Mouse (Mus musculus): ENCODE measurements around the gene Stk11ip. TPM values are rescaled to one million over a fixed set of nuclear protein-coding genes. Genes with fewer than 3 reads are reported as not detected.

Stk11ip gene
- polyA plus RNA-seq, 1 experiment from 2014 or later, result 9.1 TPM

- no peaks in the 10 kb centered on the region for H3K27me3 ChIP-seq (ENCODE audit: control insufficient read depth, insufficient read depth, low read length)
- WGBS (ENCODE audit: insufficient replicate concordance), result 50% methylated on average over 5 of the region's 5 CpGs
- H3K4me1 ChIP-seq (ENCODE audit: control insufficient read depth, insufficient read depth, low read length), result peaks cover 7% of the 10 kb centered on the region
- H3K4me3 ChIP-seq (ENCODE audit: low read depth, low read length), result no peak overlapping the region
- no peak overlapping the region for H3K27ac ChIP-seq (ENCODE audit: low read depth, low read length)
- no peak overlapping the region for H3K4me2 ChIP-seq
- no peaks in the 10 kb centered on the region for H3K9me3 ChIP-seq (replicated peaks; ENCODE audit: control insufficient read depth, low read length)
- ATAC-seq (replicated peaks; ENCODE audit: insufficient number of reproducible peaks, low FRiP score, low TSS enrichment), result no peak
- no peaks in the 10 kb centered on the region for H3K36me3 ChIP-seq (ENCODE audit: control insufficient read depth, insufficient read depth, low read length)
- H3K9ac ChIP-seq (ENCODE audit: low read depth, low read length), result no peak overlapping the region
Measured at GRCm38 (mm10) chr1:75564916-75565315, 43.6 kb downstream of the Stk11ip start.

GRCm38 (mm10) chr1:75565616-75566015 is 44.3 kb downstream of the Stk11ip start:
- no peak for ATAC-seq (replicated peaks; ENCODE audit: insufficient number of reproducible peaks, low FRiP score, low TSS enrichment)
- no peak overlapping the region for H3K4me2 ChIP-seq
- H3K4me3 ChIP-seq (ENCODE audit: low read depth, low read length), result no peak overlapping the region
- no peaks in the 10 kb centered on the region for H3K36me3 ChIP-seq (ENCODE audit: control insufficient read depth, insufficient read depth, low read length)
- H3K27me3 ChIP-seq (ENCODE audit: control insufficient read depth, insufficient read depth, low read length), result no peaks in the 10 kb centered on the region
- H3K9ac ChIP-seq (ENCODE audit: low read depth, low read length), result no peak overlapping the region
- 45% methylated on average over 9 of the region's 9 CpGs for WGBS (ENCODE audit: insufficient replicate concordance)
- no peaks in the 10 kb centered on the region for H3K9me3 ChIP-seq (replicated peaks; ENCODE audit: control insufficient read depth, low read length)
- peaks cover 13% of the 10 kb centered on the region for H3K4me1 ChIP-seq (ENCODE audit: control insufficient read depth, insufficient read depth, low read length)
- H3K27ac ChIP-seq (ENCODE audit: low read depth, low read length), result peak overlapping the region; percentile 46; the same call in 1 of the 2 replicates

DNA sequence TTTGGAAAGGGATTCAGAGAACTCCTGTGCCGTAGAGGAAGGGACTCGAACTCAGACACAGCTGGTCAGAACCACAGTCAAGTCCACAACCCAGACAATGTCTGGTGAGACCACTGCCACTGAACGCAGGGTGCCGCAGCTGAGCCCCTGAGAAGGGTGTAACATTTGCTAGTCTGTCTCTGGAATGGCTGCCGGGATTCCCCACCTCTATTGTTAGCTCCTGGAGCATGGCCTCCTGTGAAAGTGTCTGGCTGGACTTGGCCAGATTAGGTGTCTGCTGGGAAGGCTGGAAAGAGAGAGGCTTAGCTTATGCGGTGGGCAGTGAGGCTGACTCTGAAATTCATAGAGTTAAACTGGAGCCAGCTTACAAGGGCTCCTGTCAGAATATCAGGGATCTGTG is 49.1 kb downstream of the Stk11ip start:
- no peak overlapping the region for H3K4me2 ChIP-seq
- no peak for ATAC-seq (replicated peaks; ENCODE audit: insufficient number of reproducible peaks, low FRiP score, low TSS enrichment)
- no peak overlapping the region for H3K4me3 ChIP-seq (ENCODE audit: low read depth, low read length)
- H3K4me1 ChIP-seq (ENCODE audit: control insufficient read depth, insufficient read depth, low read length), result peaks cover 12% of the 10 kb centered on the region
- H3K27me3 ChIP-seq (ENCODE audit: control insufficient read depth, insufficient read depth, low read length), result no peaks in the 10 kb centered on the region
- WGBS (ENCODE audit: insufficient replicate concordance), result 62% methylated on average over 6 of the region's 6 CpGs
- H3K27ac ChIP-seq (ENCODE audit: low read depth, low read length), result peak overlapping the region; percentile 60
- no peaks in the 10 kb centered on the region for H3K36me3 ChIP-seq (ENCODE audit: control insufficient read depth, insufficient read depth, low read length)
- H3K9me3 ChIP-seq (replicated peaks; ENCODE audit: control insufficient read depth, low read length), result no peaks in the 10 kb centered on the region
- no peak overlapping the region for H3K9ac ChIP-seq (ENCODE audit: low read depth, low read length)

- H3K9ac ChIP-seq (ENCODE audit: low read depth, low read length), result no peak overlapping the region
- no peak for ATAC-seq (replicated peaks; ENCODE audit: insufficient number of reproducible peaks, low FRiP score, low TSS enrichment)
- H3K27me3 ChIP-seq (ENCODE audit: control insufficient read depth, insufficient read depth, low read length), result no peaks in the 10 kb centered on the region
- no peaks in the 10 kb centered on the region for H3K36me3 ChIP-seq (ENCODE audit: control insufficient read depth, insufficient read depth, low read length)
- 82% methylated on average over 6 of the region's 6 CpGs for WGBS (ENCODE audit: insufficient replicate concordance)
- H3K27ac ChIP-seq (ENCODE audit: low read depth, low read length), result no peak overlapping the region
- H3K4me3 ChIP-seq (ENCODE audit: low read depth, low read length), result no peak overlapping the region
- no peaks in the 10 kb centered on the region for H3K9me3 ChIP-seq (replicated peaks; ENCODE audit: control insufficient read depth, low read length)
- no peak overlapping the region for H3K4me2 ChIP-seq
- peaks cover 8% of the 10 kb centered on the region for H3K4me1 ChIP-seq (ENCODE audit: control insufficient read depth, insufficient read depth, low read length)
Measured at GRCm38 (mm10) chr1:75572776-75573175, 51.4 kb downstream of the Stk11ip start.

- Histone ChIP-seq H3K9me3 (replicated peaks; ENCODE audit: control insufficient read depth, low read length) (no peaks in the 10 kb centered on the region), H3K4me1 (ENCODE audit: control insufficient read depth, insufficient read depth, low read length) (peaks cover 8% of the 10 kb centered on the region), H3K4me2 (no peak overlapping the region), H3K27ac (ENCODE audit: low read depth, low read length) (no peak overlapping the region), H3K27me3 (ENCODE audit: control insufficient read depth, insufficient read depth, low read length) (no peaks in the 10 kb centered on the region), H3K9ac (ENCODE audit: low read depth, low read length) (no peak overlapping the region), H3K4me3 (ENCODE audit: low read depth, low read length) (no peak overlapping the region), H3K36me3 (ENCODE audit: control insufficient read depth, insufficient read depth, low read length) (no peaks in the 10 kb centered on the region)
- ATAC-seq (replicated peaks; ENCODE audit: insufficient number of reproducible peaks, low FRiP score, low TSS enrichment), result no peak
- 61% methylated on average over 7 of the region's 7 CpGs for WGBS (ENCODE audit: insufficient replicate concordance)
Measured at GRCm38 (mm10) chr1:75573715-75574114, 52.4 kb downstream of the Stk11ip start.

DNA sequence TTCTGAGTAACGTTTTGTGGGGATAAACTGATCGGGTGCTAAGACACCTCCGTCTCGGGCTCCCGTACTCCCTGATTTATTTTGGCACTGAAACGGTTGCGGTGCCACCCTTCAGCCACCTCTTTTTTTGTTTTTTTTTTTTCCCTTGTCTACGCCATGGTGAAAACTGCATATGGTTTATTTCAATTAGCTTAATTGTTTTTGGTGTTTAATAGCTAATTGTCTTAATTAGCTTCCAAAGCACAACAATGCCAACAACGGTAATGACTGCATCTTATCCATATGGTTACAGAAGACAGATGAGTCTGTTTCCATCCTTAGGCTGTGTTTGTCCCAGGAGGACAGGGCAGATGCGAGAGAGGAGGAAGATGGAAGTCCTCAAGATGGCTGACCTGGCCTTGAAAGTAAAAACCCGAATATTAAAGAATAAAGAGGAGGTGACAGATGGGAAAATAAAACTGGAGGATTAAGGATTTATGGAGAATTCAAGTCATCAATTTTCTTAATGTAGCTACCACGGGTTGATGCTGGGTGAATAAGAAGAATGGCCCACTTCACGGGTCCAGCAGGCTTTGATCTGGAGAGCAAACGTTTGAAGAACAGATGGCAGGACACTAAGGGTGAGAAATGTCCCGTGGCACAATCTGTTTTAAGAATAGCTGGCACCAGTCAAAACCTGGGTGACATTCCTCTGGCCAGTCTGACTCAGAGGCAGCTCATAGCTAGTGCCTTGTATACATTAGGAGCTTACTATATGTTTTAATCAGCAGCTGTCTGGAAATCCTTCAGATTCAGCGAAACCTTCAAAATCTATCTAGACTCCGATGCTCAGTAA is 53.4 kb downstream of the Stk11ip start:
- Histone ChIP-seq H3K9ac (ENCODE audit: low read depth, low read length) (no peak overlapping the region), H3K9me3 (replicated peaks; ENCODE audit: control insufficient read depth, low read length) (no peaks in the 10 kb centered on the region), H3K4me1 (ENCODE audit: control insufficient read depth, insufficient read depth, low read length) (peaks cover 8% of the 10 kb centered on the region), H3K4me2 (no peak overlapping the region), H3K27me3 (ENCODE audit: control insufficient read depth, insufficient read depth, low read length) (no peaks in the 10 kb centered on the region), H3K4me3 (ENCODE audit: low read depth, low read length) (no peak overlapping the region), H3K27ac (ENCODE audit: low read depth, low read length) (no peak overlapping the region), H3K36me3 (ENCODE audit: control insufficient read depth, insufficient read depth, low read length) (no peaks in the 10 kb centered on the region)
- WGBS (ENCODE audit: insufficient replicate concordance), result 77% methylated on average over 17 of the region's 17 CpGs
- ATAC-seq (replicated peaks; ENCODE audit: insufficient number of reproducible peaks, low FRiP score, low TSS enrichment), result no peak

DNA sequence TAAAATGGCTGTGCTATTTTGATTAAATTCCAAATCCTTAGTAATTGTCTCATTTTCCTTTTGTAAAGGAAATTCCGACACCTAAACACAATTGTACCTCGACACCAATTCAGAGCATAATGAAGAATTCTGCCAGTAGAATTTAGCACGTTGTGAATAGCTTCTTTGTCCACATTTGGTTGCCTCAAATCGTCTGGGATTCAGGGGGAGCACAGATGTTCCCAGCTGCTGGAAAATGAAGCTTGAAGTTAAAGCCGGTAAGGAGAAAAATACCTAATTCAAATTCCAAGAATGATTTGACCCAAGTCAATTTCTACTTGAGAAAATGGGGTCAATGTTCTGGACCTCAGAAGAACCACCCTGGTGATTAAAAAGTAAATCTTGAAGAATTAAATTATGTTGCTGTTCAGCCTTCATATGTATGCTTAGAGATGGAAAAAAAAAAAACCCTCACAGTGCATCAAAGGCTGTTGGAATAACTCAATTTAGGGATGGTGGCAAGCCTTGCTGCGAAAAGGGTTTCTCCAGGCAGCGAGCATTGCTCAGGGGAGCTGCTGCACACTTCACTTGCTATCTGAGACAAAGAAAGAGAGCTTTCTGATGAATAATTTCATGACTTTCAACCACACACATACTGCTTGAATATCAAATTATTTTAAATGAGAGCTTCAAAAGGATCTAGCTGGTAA is 60.8 kb downstream of the Stk11ip start:
- 61% methylated on average over 7 of the region's 7 CpGs for WGBS (ENCODE audit: insufficient replicate concordance)
- Histone ChIP-seq H3K4me3 (ENCODE audit: low read depth, low read length) (no peak overlapping the region), H3K36me3 (ENCODE audit: control insufficient read depth, insufficient read depth, low read length) (no peaks in the 10 kb centered on the region), H3K9ac (ENCODE audit: low read depth, low read length) (no peak overlapping the region), H3K4me1 (ENCODE audit: control insufficient read depth, insufficient read depth, low read length) (no peaks in the 10 kb centered on the region), H3K27ac (ENCODE audit: low read depth, low read length) (no peak overlapping the region), H3K4me2 (no peak overlapping the region), H3K27me3 (ENCODE audit: control insufficient read depth, insufficient read depth, low read length) (no peaks in the 10 kb centered on the region), H3K9me3 (replicated peaks; ENCODE audit: control insufficient read depth, low read length) (no peaks in the 10 kb centered on the region)
- ATAC-seq (replicated peaks; ENCODE audit: insufficient number of reproducible peaks, low FRiP score, low TSS enrichment), result no peak

DNA sequence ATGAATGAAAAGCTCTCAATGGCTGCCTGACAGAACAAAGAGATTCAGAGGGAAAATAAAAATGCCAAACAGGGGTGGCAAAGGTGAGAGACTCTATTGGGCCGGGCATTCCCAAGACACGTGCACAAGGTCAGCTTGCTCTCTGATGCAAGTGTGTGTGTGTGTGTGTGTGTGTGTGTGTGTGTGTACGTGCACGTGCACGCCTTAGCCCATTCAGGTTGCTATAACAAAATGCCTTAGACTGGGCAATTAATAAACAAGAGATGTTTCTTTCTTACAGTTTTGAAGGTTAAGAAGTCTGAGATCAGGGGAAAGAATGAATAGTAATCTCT is 61.3 kb downstream of the Stk11ip start:
- Histone ChIP-seq H3K27me3 (ENCODE audit: control insufficient read depth, insufficient read depth, low read length) (no peaks in the 10 kb centered on the region), H3K4me1 (ENCODE audit: control insufficient read depth, insufficient read depth, low read length) (peaks cover 1% of the 10 kb centered on the region), H3K27ac (ENCODE audit: low read depth, low read length) (no peak overlapping the region), H3K36me3 (ENCODE audit: control insufficient read depth, insufficient read depth, low read length) (no peaks in the 10 kb centered on the region), H3K4me3 (ENCODE audit: low read depth, low read length) (no peak overlapping the region), H3K9me3 (replicated peaks; ENCODE audit: control insufficient read depth, low read length) (no peaks in the 10 kb centered on the region), H3K4me2 (no peak overlapping the region), H3K9ac (ENCODE audit: low read depth, low read length) (no peak overlapping the region)
- 75% methylated on average over 5 of the region's 5 CpGs for WGBS (ENCODE audit: insufficient replicate concordance)
- ATAC-seq (replicated peaks; ENCODE audit: insufficient number of reproducible peaks, low FRiP score, low TSS enrichment), result no peak

All from heart, embryonic 11.5 days (tissue).